Mouse (Mus musculus): ENCODE data around the gene Rhbdd1. TPM values are rescaled to one million over a fixed set of nuclear protein-coding genes. Genes with fewer than 3 reads are reported as not detected.

The Rhbdd1 gene
- polyA plus RNA-seq, 1 experiment: 1.8 TPM

- no peak for TF ChIP-seq GATA1 (IDR thresholded peaks at IDR 0.05; ENCODE audit: low read length)
Observed at GRCm38 (mm10) chr1:82375452-82375851, 59.2 kb downstream of the Rhbdd1 start.

GRCm38 (mm10) chr1:82381946-82382345 lies 65.7 kb downstream of the Rhbdd1 start:
- no peak for TF ChIP-seq GATA1 (IDR thresholded peaks at IDR 0.05; ENCODE audit: low read length)

GRCm38 (mm10) chr1:82384106-82384505 lies 67.9 kb downstream of the Rhbdd1 start:
- TF ChIP-seq GATA1 (IDR thresholded peaks at IDR 0.05; ENCODE audit: low read length): no peak

GRCm38 (mm10) chr1:82385054-82385453 lies 68.8 kb downstream of the Rhbdd1 start:
- no peak for TF ChIP-seq GATA1 (IDR thresholded peaks at IDR 0.05; ENCODE audit: low read length)

GRCm38 (mm10) chr1:82385827-82386230 lies 69.6 kb downstream of the Rhbdd1 start:
- TF ChIP-seq GATA1 (IDR thresholded peaks at IDR 0.05; ENCODE audit: low read length): no peak

GRCm38 (mm10) chr1:82386814-82387771 lies 70.8 kb downstream of the Rhbdd1 start:
- no peak for TF ChIP-seq GATA1 (IDR thresholded peaks at IDR 0.05; ENCODE audit: low read length)

- no peak for TF ChIP-seq GATA1 (IDR thresholded peaks at IDR 0.05; ENCODE audit: low read length)
Observed at GRCm38 (mm10) chr1:82389371-82389770, 73.1 kb downstream of the Rhbdd1 start.

GRCm38 (mm10) chr1:82395371-82395770 lies 79.1 kb downstream of the Rhbdd1 start:
- no peak for TF ChIP-seq GATA1 (IDR thresholded peaks at IDR 0.05; ENCODE audit: low read length)

GRCm38 (mm10) chr1:82407786-82408185 lies 91.5 kb downstream of the Rhbdd1 start:
- no peak for TF ChIP-seq GATA1 (IDR thresholded peaks at IDR 0.05; ENCODE audit: low read length)

- TF ChIP-seq GATA1 (IDR thresholded peaks at IDR 0.05; ENCODE audit: low read length): no peak
Observed at GRCm38 (mm10) chr1:82409271-82409670, 93.0 kb downstream of the Rhbdd1 start.

GRCm38 (mm10) chr1:82410548-82410947 lies 94.3 kb downstream of the Rhbdd1 start:
- no peak for TF ChIP-seq GATA1 (IDR thresholded peaks at IDR 0.05; ENCODE audit: low read length)

- no peak for TF ChIP-seq GATA1 (IDR thresholded peaks at IDR 0.05; ENCODE audit: low read length)
Observed at GRCm38 (mm10) chr1:82411521-82411920, 95.3 kb downstream of the Rhbdd1 start.

GRCm38 (mm10) chr1:82412085-82412484 lies 95.8 kb downstream of the Rhbdd1 start:
- no peak for TF ChIP-seq GATA1 (IDR thresholded peaks at IDR 0.05; ENCODE audit: low read length)

- TF ChIP-seq GATA1 (IDR thresholded peaks at IDR 0.05; ENCODE audit: low read length): no peak
Observed at GRCm38 (mm10) chr1:82414434-82415045, 98.3 kb downstream of the Rhbdd1 start.

GRCm38 (mm10) chr1:82415641-82416040 lies 99.4 kb downstream of the Rhbdd1 start:
- TF ChIP-seq GATA1 (IDR thresholded peaks at IDR 0.05; ENCODE audit: low read length): no peak

- TF ChIP-seq GATA1 (IDR thresholded peaks at IDR 0.05; ENCODE audit: low read length): no peak
Observed at GRCm38 (mm10) chr1:82427729-82428128, 111.5 kb downstream of the Rhbdd1 start.

GRCm38 (mm10) chr1:82429061-82429460 lies 112.8 kb downstream of the Rhbdd1 start:
- TF ChIP-seq GATA1 (IDR thresholded peaks at IDR 0.05; ENCODE audit: low read length): no peak
